Mouse (Mus musculus) midbrain, embryonic 10.5 days (tissue): ENCODE data around the gene Avp. TPM values are rescaled to one million over a fixed set of nuclear protein-coding genes. Genes with fewer than 3 reads are reported as not detected.

Experiments
- DNase-seq: peaks from one replicate; pipeline ENCODE4 v3.0.0-alpha.2; 2017; ENCODE audit warnings: low spot score
- H3K27ac ChIP-seq: fragments of 300-500 bp; sonication (generic); replicated peaks from 2 replicates; pipeline ENCODE4 v1.5.1; 2016; ENCODE audit warnings: mild to moderate bottlenecking
- H3K27me3 ChIP-seq: fragments of 300-500 bp; sonication (generic); 2 replicates; pipeline ENCODE4 v1.6.1; 2016; ENCODE audit warnings: low read depth, mild to moderate bottlenecking; ENCODE audit not compliant: poor library complexity, severe bottlenecking
- H3K36me3 ChIP-seq: fragments of 300-500 bp; sonication (generic); 2 replicates; pipeline ENCODE4 v1.6.1; 2016; ENCODE audit warnings: mild to moderate bottlenecking, moderate library complexity
- H3K4me1 ChIP-seq: fragments of 300-500 bp; sonication (generic); 2 replicates; pipeline ENCODE4 v1.6.1; 2016
- H3K4me3 ChIP-seq: fragments of 300-500 bp; sonication (generic); 2 replicates; pipeline ENCODE4 v1.5.1; 2016; ENCODE audit warnings: mild to moderate bottlenecking, moderate library complexity
- H3K9me3 ChIP-seq: fragments of 300-500 bp; sonication (generic); replicated peaks from 2 replicates; pipeline ENCODE4 v1.6.1; 2016; ENCODE audit warnings: mild to moderate bottlenecking
- whole genome bisulfite sequencing: fragments of 180-500 bp; shearing (Covaris S2); methylation state at CpG from one replicate; pipeline ENCODE4 v1.1.7; 2016; 5-methylcytosine and 5-hydroxymethylcytosine counted together
- polyA plus RNA-seq: library from polyadenylated mRNA; unstranded; fragments of >200 nt; fragmentation: Nextera tagmentation; extraction: Ambion mirVana; gene quantifications from 2 replicates; pipeline ENCODE4 v1.2.1, GENCODE M21; 2016

Gene Avp
- polyA plus RNA-seq, 1 experiment from 2014 or later: not detected

DNA sequence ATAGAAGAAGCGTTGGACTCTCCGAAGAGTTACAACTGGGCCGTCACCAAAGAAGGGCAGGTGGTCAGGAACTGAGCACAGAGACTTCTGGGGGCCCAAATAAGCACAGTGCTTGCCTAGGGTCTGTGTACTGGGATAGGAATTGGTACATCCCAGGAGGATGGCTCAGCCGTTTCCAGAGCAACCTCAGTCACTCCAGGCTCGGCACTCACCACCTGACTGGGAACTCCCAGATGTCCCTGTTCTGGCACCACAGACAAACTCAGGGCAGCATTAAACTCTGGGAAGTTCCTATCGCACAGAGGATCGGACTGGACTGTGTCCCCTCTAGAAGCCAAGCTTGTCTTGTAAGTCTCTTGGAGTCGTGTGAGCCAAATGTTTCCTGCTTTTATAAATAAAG lies 17.4 kb downstream of the Avp start:
- H3K4me1 ChIP-seq: peaks cover 23% of the 10 kb centered on the region
- H3K27me3 ChIP-seq: no peaks in the 10 kb centered on the region
- H3K9me3 ChIP-seq: no peaks in the 10 kb centered on the region
- H3K36me3 ChIP-seq: peaks cover 24% of the 10 kb centered on the region
- WGBS: 86% methylated on average over 8 of the region's 8 CpGs
- H3K4me3 ChIP-seq: peak overlapping the region; percentile 84
- no peak overlapping the region for H3K27ac ChIP-seq
- DNase-seq: no peak

DNA sequence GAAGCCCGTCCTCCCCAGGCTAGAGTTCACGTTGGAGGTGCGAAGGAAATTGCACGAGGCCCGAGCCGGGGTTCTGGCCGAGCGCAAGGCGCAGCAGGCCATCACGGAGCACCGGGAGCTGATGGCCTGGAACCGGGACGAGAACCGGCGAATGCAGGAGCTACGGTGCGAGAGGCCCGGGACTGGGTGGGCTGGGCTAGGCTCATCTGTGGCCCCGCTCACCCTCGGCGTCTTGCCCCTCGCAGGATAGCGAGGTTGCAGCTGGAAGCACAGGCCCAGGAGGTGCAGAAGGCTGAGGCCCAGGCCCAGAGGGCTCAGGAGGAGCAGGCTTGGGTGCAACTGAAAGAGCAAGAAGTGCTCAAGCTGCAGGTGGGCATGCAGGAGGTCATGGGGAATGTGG lies 18.3 kb downstream of the Avp start:
- H3K27ac ChIP-seq: peak overlapping the region; percentile 86
- H3K27me3 ChIP-seq: no peaks in the 10 kb centered on the region
- H3K9me3 ChIP-seq: no peaks in the 10 kb centered on the region
- no peak for DNase-seq
- peak overlapping the region; percentile 84 for H3K4me3 ChIP-seq
- H3K36me3 ChIP-seq: peaks cover 24% of the 10 kb centered on the region
- WGBS: 1% methylated on average over 23 of the region's 23 CpGs
- H3K4me1 ChIP-seq: peaks cover 23% of the 10 kb centered on the region

DNA sequence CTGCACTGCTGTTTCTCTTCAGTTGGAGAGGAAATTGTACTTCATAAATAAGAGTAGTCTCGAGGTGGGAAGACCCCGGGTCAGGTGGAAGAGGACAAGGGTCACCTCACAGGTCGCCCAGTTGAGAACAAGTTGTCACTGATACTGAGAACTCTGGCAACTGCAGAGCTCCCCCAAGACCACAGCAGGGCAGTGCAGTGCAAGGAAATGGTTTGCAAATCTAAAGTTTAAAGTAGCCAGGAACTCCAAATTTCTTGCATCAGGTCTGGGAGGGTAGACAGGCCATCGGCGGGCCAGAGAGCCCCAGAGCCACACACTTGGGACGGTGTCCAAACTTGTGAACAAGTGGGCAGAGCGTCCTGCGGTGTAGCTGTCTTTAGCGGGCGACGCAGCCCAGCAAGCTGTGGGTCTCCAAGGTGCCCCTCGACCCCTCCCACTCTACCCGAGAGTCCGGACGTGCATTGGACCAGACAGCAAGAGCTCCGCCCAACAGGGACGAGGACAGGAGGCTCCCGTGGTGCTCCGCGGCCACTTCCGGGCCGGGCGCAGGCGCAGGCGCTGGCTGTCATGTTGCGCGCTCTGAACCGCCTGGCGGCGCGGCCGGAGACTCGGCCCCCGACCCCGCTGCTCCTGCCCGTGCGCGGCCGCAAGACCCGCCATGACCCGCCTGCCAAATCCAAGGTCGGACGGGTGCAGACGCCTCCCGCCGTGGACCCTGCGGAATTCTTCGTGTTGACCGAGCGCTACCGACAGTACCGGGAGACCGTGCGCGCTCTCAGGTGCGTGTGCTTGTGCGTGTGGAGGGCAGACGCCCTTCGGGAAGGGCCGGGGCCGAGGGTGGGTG lies 18.9 kb downstream of the Avp start, which contains the start of gene Mrps26:
Mrps26 (plus strand) TSS at position 531 of the 844 bp plus-strand sequence.
- WGBS: under 1% methylated on average over 61 of the region's 61 CpGs
- Histone ChIP-seq H3K9me3 (no peaks in the 10 kb centered on the region), H3K27me3 (no peaks in the 10 kb centered on the region), H3K4me3 (peak within 1 kb of the TSS; percentile 84), H3K36me3 (peaks cover 27% of the 10 kb centered on the region), H3K27ac (peak within 1 kb of the TSS; percentile 86), H3K4me1 (peaks cover 23% of the 10 kb centered on the region)
- DNase-seq: peak; percentile 93

DNA sequence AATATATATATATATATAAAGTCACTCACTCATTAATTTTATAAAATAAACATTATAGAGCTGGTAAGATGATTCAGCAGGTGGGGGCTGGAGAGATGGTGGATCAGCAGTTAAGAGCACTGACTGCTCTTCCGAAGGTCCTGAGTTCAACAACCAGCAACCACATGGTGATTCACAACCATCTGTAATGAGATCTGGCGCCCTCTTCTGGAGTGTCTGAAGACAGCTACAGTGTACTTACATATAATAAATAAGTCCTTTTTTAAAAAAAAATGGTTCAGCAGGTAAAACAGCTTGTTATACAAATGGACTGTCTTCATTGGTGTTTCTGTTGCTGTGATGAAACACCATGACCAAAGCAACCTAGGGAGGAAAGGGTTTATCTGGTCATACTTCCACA lies 24.3 kb downstream of the Avp start:
- Histone ChIP-seq H3K36me3 (peaks cover 52% of the 10 kb centered on the region), H3K27ac (no peak overlapping the region), H3K4me1 (peaks cover 6% of the 10 kb centered on the region), H3K9me3 (no peaks in the 10 kb centered on the region), H3K4me3 (no peak overlapping the region), H3K27me3 (no peaks in the 10 kb centered on the region)
- 75% methylated on average over 2 of the region's 2 CpGs for WGBS
- no peak for DNase-seq

DNA sequence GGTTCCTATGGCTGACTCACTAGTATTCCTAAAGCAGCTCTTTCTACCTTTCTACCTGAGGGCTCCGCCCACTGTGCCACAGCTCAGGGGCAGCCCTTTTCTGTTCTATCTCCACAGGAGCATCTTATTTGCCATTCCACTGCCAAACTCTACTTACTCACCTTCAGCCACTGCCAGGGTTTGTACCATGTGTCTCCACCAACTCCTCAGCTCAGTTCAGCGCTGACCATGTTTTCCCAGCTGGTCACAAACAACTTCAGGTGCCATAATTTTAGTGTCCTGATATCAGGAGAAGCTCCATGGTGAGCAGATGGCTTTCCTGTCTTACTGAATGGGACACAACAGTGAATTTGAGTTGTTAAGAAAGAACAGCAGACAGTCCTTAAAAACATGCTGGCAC lies 24.9 kb downstream of the Avp start:
- Histone ChIP-seq H3K4me3 (no peak overlapping the region), H3K36me3 (peaks cover 58% of the 10 kb centered on the region), H3K4me1 (peaks cover under 1% of the 10 kb centered on the region), H3K27me3 (no peaks in the 10 kb centered on the region), H3K27ac (no peak overlapping the region), H3K9me3 (no peaks in the 10 kb centered on the region)
- no peak for DNase-seq
- WGBS: 95% methylated on average over 2 of the region's 2 CpGs

DNA sequence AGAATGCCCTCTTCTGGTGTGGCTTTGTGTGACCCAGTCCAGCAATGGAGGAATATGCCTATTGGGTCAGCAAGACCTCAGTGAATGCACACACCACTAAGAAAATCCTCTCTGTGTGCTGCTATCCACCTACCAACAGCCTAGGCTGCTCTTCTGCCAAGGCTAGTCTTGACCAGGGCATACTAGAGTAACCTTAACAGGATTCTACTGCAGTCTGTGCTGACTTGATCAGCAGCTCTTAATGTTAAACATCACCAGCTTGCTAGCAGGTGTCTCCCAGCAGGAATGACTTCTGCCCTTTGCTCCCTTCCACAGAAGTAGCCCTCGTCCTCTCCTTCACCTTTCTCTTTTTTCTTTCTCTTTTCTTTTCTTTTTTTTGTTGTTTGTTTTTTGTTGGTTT lies 26.1 kb downstream of the Avp start:
- Histone ChIP-seq H3K4me1 (no peaks in the 10 kb centered on the region), H3K27me3 (no peaks in the 10 kb centered on the region), H3K4me3 (no peak overlapping the region), H3K36me3 (peaks cover 70% of the 10 kb centered on the region), H3K9me3 (no peaks in the 10 kb centered on the region), H3K27ac (no peak overlapping the region)
- DNase-seq: no peak
- WGBS: 93% methylated on average over 1 of the region's 1 CpGs

DNA sequence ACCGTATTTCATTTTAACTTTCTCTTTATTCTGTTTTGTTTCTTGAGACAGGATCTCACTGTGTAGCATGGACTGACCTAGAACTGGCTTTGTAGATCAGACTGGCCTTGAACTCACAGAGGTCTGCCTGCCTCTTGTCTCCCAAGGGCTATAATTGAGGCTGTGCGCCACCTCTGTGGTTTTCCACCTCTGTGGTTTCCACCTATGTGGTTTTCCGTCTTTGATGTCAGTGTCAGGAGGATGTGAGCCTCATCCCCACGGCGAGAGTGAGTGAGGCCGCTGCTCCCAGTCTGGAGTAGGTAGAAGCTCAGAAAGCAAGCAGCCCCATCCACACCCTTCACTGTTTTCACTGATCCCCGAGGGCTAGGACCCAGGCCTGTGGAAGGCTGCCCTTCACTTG lies 27.5 kb downstream of the Avp start:
- H3K4me3 ChIP-seq: no peak overlapping the region
- no peaks in the 10 kb centered on the region for H3K9me3 ChIP-seq
- H3K27ac ChIP-seq: no peak overlapping the region
- 90% methylated on average over 7 of the region's 7 CpGs for WGBS
- no peak for DNase-seq
- H3K4me1 ChIP-seq: no peaks in the 10 kb centered on the region
- H3K36me3 ChIP-seq: peaks cover 80% of the 10 kb centered on the region
- H3K27me3 ChIP-seq: no peaks in the 10 kb centered on the region

DNA sequence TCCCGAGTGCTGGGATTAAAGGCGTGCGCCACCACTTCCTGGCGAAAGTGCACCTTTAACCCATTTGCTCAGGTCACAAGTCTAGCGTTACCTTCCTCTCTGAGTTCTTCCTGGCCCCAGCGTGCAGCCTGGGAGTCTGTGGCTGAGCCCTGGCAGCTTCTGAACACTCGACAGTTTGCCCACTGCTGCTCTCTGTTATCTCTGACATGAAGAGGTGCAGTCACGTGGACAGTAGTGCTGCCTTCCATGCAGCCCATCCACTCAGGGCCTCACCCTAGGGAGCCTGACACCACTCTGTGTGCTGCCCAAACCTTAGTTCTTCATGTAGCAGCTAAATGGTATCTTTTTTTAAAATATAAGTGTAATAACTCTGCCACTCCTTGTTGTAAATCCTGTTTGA lies 35.4 kb downstream of the Avp start:
- Histone ChIP-seq H3K27ac (no peak overlapping the region), H3K9me3 (no peaks in the 10 kb centered on the region), H3K4me3 (no peak overlapping the region), H3K4me1 (no peaks in the 10 kb centered on the region), H3K27me3 (no peaks in the 10 kb centered on the region), H3K36me3 (peaks cover 94% of the 10 kb centered on the region)
- DNase-seq: no peak
- WGBS: 91% methylated on average over 8 of the region's 8 CpGs

DNA sequence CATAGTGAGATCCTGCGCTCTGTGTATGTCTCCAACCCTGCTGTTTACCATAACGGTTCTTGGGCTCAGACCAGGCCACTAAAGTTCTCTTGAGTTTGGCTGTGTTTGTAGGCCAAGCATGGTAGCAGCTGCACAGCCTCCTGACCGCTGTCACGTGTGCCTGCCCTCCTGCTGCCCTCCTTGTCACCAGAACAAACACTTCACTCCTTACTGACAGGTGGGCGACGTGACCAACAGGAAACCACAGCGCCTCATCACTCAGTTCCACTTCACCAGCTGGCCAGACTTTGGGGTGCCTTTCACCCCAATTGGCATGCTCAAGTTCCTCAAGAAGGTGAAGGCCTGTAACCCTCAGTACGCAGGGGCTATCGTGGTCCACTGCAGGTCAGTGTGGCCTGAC lies 42.1 kb downstream of the Avp start:
- Histone ChIP-seq H3K36me3 (peaks cover 94% of the 10 kb centered on the region), H3K27ac (no peak overlapping the region), H3K27me3 (no peaks in the 10 kb centered on the region), H3K4me1 (no peaks in the 10 kb centered on the region), H3K4me3 (no peak overlapping the region), H3K9me3 (no peaks in the 10 kb centered on the region)
- DNase-seq: no peak
- 94% methylated on average over 9 of the region's 9 CpGs for WGBS

DNA sequence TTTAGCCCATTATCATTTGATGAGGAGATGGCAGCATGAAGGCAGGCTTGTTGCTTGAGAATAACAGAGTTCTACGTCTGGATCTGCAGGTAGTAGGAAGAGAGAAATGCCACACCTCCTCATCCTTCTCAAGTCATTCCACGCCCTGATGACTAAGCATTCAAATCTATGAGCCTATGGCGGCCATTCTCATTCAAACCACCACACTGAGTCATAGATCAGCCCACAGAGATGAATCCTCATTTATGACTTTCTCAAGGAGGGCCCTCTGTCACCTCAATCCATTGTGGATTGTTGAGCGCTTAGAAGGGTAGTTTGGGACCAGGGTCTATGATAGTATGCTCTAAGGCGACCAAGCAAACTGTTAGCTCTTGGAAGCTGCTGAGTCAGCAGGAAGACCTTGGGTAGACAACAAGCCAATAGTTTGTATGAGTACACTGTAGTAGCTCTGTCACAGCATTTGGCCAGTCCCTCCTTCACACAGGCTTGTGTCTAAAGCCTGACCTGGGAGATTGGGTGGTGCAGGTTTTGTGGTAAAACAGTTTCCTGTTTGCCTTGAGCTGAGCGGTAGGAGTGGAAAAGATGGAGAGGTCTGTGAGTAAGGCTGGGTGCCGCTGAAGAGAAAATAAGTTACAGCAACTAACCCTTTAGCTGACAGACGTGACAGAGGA lies 43.3 kb downstream of the Avp start:
- WGBS: 91% methylated on average over 8 of the region's 8 CpGs
- no peak for DNase-seq

DNA sequence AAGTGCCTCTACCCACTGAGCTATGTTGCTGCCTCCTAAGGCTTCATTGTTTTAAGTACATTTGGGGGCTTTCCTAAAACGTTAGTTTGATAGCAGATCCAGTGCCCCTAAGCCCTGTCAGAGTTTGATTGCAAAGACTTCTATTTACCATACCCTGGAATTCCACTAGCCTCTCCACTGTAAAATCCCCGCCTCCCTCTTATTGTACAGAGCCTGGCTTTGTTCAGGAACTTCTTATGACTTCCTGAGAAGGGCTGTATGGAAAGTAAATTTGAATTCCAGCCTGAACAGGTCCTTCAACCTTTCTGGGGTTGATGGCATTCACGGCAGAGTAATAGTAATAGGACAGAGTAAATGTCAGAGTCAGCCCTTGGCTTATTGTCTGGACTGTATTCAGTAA lies 45.5 kb downstream of the Avp start:
- no peak overlapping the region for H3K27ac ChIP-seq
- no peak for DNase-seq
- H3K27me3 ChIP-seq: no peaks in the 10 kb centered on the region
- 88% methylated on average over 3 of the region's 3 CpGs for WGBS
- no peak overlapping the region for H3K4me3 ChIP-seq
- peaks cover 93% of the 10 kb centered on the region for H3K36me3 ChIP-seq
- no peaks in the 10 kb centered on the region for H3K9me3 ChIP-seq
- no peaks in the 10 kb centered on the region for H3K4me1 ChIP-seq

More for the DNA sequence above, 43.3 kb downstream of the Avp start:
- H3K4me3 ChIP-seq: no peak overlapping the region
- no peaks in the 10 kb centered on the region for H3K4me1 ChIP-seq
- H3K27me3 ChIP-seq: no peaks in the 10 kb centered on the region
- H3K27ac ChIP-seq: no peak overlapping the region
- H3K9me3 ChIP-seq: no peaks in the 10 kb centered on the region
- H3K36me3 ChIP-seq: peaks cover 94% of the 10 kb centered on the region

DNA sequence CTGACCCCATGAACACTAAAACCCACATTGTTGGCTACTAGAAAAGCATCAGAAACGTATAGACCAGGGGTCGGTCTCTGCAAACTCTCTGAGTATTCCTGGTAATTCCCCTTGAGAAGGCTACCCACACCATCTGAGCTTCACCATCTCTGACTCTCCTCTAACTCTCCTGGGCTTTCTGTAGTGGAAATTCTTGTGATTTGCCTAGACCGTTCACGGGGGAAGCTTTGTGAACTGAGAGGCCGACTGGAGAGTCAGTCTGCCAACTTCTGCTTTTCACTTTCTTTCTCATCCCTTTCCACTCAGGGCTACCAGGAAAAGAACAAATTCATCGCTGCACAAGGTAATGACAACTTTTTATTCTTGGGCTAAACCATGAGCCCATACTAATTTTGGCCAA lies 47.3 kb downstream of the Avp start:
- WGBS: 92% methylated on average over 6 of the region's 6 CpGs
- H3K36me3 ChIP-seq: peaks cover 79% of the 10 kb centered on the region

DNA sequence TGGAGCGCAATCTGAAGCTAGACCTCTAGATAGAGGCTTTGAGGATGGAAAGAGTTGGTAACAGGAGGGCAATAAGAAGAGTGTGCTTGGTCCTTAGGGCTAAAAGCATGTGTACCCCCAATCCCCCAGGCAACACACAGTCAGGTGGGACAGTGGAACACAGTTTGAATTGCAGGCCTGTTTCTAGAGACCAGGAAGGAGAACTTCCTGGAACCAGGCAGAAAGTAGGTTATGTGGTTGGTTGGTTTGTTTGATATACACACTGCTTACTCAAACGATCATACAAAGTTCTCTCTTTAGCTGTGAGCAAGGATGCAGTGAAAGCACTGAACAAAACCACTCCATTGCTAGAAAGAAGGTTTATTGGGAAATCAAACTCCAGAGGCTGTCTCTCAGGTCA lies 50.2 kb downstream of the Avp start:
- Histone ChIP-seq H3K27ac (no peak overlapping the region), H3K36me3 (peaks cover 69% of the 10 kb centered on the region), H3K27me3 (no peaks in the 10 kb centered on the region), H3K9me3 (no peaks in the 10 kb centered on the region), H3K4me3 (no peak overlapping the region), H3K4me1 (no peaks in the 10 kb centered on the region)
- 90% methylated on average over 2 of the region's 2 CpGs for WGBS
- DNase-seq: no peak

More for the DNA sequence above, 47.3 kb downstream of the Avp start:
- Histone ChIP-seq H3K27ac (no peak overlapping the region), H3K27me3 (no peaks in the 10 kb centered on the region), H3K4me1 (no peaks in the 10 kb centered on the region), H3K9me3 (no peaks in the 10 kb centered on the region), H3K4me3 (no peak overlapping the region)
- DNase-seq: no peak
